Mouse (Mus musculus): ENCODE measurements at regions not wholly inside any gene's neighbourhood (a gene's known extent, or its start where the extent isn't known, plus 50 kb on each side); places are given as distances from the start of the nearest gene placed in this dataset.

DNA sequence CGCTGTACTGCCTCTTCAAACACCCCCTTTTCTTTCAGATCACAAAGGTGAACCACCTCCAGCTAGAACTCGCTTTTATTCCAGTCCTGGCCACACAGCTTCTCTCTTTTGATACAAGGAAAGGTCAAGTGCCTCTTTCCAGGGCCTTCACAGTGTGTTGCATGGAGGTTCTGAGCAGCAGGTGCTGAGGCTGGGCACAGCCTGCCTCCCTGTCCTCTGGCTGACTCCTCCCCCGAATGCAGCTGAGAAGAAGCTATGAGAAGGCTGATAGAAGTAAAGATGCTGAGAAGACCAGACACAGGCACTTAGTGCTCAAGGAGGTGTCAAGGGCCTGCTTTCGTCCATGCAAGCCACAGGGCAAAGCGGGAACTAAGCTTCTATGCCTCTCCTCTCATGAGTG is 248.2 kb downstream of the Pdcd6ip start:
- 63% methylated on average over 5 of the region's 5 CpGs for WGBS (ENCODE audit: missing documents)
- no peak overlapping the region for H3K4me3 ChIP-seq (ENCODE audit: inconsistent target)
- H3K79me2 ChIP-seq (ENCODE audit: inconsistent target), result no peaks in the 10 kb centered on the region
- H3K36me3 ChIP-seq (ENCODE audit: inconsistent target), result no peaks in the 10 kb centered on the region
- H3K27ac ChIP-seq, result no peak overlapping the region

DNA sequence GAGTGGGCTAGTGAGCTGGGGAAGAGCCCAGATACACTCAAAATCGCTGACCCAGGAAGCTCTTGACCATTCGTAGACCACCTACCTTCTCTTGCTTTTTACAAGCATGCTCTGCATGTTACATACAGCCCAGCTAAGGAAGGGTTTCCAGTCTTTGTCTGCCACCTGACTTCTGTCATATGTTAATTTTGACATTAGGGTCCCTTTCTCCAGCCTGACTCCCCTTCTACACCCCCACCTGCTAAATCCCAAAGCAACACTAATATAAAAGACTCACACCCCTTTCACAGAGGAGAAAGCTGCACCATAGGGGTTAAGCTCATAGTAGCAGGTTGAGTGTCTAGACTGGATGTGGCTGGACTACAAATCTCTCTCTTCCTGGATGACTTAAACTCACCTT is 248.8 kb downstream of the Pdcd6ip start:
- H3K27ac ChIP-seq, result no peak overlapping the region
- 56% methylated on average over 2 of the region's 2 CpGs for WGBS (ENCODE audit: missing documents)
- no peaks in the 10 kb centered on the region for H3K79me2 ChIP-seq (ENCODE audit: inconsistent target)

DNA sequence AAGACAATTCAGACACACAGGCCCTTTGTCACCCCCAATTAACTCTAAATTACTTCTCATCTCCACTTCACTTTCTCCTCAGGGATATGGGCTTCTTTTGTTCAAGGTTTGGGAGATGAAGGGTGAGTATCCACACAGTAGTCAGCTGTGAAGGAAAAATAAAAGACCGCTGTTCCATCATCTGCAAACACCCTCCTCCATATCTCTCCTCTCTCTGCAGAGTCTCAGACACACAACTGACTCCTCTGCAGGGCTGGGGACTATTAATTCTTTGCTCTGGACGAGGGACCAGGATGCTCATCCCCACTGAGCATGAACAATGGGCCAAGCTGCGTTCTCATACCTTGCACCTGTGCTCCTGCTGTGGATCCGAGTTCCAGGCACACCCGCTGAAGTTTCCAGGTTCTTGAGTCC is 249.3 kb downstream of the Pdcd6ip start:
- no peak overlapping the region for H3K27ac ChIP-seq
- no peak overlapping the region for H3K4me3 ChIP-seq (ENCODE audit: inconsistent target)
- 38% methylated on average over 5 of the region's 5 CpGs for WGBS (ENCODE audit: missing documents)

More for the DNA sequence above, 248.8 kb downstream of the Pdcd6ip start:
- no peaks in the 10 kb centered on the region for H3K36me3 ChIP-seq (ENCODE audit: inconsistent target)
- no peak overlapping the region for H3K4me3 ChIP-seq (ENCODE audit: inconsistent target)

DNA sequence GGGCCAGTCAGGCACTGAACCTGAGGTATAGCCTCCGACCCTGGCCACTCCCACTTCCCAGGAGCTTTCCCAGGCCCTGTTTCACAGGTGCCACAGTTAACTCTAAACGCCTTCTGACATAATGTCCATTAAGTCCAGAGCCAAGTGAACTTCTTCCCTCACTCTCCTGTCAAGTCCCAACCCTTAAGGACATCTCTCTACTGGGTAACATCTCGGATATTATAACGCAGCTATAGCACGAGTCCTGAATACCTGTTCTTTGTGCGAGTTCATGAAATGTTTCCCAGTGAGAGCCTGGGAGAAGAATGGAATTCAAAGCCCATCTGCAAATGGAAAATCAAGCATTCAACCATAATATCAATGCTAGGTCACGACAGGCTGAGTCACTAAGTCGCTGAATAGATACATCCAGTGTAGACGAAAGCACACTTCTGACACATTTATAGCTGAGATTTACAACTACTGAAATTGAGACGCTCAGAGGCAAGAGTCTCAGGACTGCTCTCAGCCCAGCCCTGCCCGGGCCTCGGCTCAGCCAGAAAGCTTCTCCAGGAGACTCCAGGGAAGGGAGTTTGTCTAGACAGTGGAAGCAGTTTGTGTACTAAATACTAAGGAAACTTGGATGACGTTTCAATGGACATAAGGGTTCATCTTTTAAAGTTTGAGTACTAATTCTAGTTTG is 250.7 kb downstream of the Pdcd6ip start:
- WGBS (ENCODE audit: missing documents), result 86% methylated on average over 13 of the region's 13 CpGs
- no peaks in the 10 kb centered on the region for H3K36me3 ChIP-seq (ENCODE audit: inconsistent target)
- H3K79me2 ChIP-seq (ENCODE audit: inconsistent target), result no peaks in the 10 kb centered on the region
- H3K27ac ChIP-seq, result no peak overlapping the region
- H3K4me3 ChIP-seq (ENCODE audit: inconsistent target), result no peak overlapping the region

More for the DNA sequence above, 249.3 kb downstream of the Pdcd6ip start:
- H3K36me3 ChIP-seq (ENCODE audit: inconsistent target), result no peaks in the 10 kb centered on the region
- no peaks in the 10 kb centered on the region for H3K79me2 ChIP-seq (ENCODE audit: inconsistent target)

DNA sequence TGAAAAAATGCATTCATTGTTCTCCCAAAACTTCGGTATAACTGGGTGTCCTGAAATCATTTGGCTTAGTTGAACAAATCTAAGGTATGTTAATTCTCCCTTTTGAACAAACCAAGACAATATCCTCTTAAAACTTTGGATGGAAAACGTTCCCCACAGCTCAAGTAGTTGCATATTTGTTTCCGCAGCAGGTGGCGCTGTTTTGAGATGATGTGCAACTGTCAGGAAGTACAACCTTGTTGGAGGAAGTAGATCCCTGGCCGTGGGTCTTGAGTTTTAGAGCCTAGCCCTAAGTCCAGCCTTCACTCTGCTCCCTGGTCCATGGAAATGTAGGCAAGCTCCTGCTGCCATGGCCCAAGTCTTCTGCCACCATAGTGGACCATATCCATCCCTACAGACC is 252.5 kb downstream of the Pdcd6ip start:
- Histone ChIP-seq H3K36me3 (ENCODE audit: inconsistent target) (no peaks in the 10 kb centered on the region), H3K4me3 (ENCODE audit: inconsistent target) (no peak overlapping the region), H3K27ac (no peak overlapping the region), H3K79me2 (ENCODE audit: inconsistent target) (no peaks in the 10 kb centered on the region)
- 92% methylated on average over 5 of the region's 5 CpGs for WGBS (ENCODE audit: missing documents)

DNA sequence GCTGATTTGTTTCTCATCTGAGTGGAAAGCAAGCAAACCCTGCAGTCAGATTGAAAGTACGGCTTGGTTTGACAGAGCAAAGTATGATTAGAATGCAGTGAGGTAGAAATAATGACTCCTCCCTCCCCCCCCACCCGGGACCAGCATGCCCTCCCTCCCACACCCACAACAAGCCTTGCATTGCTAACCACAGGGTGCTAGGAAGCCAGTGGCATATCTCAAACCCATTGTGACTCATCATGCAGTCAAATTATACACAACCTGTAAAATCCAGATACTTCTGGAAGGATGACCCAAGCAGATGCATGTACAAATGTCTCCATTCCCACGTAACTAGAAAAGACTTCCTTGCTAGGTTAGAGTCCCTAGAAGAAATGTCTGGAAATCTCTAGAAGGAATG is 254.8 kb downstream of the Pdcd6ip start:
- no peaks in the 10 kb centered on the region for H3K36me3 ChIP-seq (ENCODE audit: inconsistent target)
- WGBS (ENCODE audit: missing documents), result 77% methylated on average over 3 of the region's 3 CpGs
- no peak overlapping the region for H3K27ac ChIP-seq
- no peaks in the 10 kb centered on the region for H3K79me2 ChIP-seq (ENCODE audit: inconsistent target)
- no peak overlapping the region for H3K4me3 ChIP-seq (ENCODE audit: inconsistent target)

DNA sequence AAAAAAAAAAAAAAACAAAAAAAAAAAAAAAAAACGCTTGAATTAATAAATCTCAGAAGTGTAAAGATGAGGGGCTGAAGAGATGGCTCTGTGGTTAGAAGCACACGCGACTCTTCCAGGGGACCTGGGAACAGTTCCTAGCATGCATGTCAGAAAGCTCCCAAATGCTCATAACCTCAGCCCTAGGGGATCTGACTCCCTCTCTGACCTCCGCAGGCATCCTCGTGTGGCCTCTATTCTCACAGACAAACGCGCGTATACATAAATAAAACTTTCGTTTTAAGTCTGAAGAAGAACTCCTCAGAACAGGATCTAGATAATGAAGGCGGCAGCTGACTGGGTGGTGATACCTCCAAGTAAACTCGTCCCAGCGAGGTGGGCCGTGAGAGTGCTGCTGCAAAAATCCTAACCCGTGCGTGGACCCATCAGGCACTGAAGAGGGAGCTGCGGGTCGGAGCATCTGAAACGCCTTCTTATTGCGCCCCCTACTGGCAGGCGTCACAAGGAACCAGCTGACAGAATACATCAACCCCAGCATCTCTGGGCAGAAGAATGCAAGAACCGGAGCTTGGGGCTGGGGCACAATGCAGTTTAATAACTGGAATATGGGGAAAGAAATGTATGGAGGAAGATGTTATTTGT is 266.2 kb downstream of the Pdcd6ip start:
- WGBS (ENCODE audit: missing documents), result 11% methylated on average over 20 of the region's 21 CpGs

DNA sequence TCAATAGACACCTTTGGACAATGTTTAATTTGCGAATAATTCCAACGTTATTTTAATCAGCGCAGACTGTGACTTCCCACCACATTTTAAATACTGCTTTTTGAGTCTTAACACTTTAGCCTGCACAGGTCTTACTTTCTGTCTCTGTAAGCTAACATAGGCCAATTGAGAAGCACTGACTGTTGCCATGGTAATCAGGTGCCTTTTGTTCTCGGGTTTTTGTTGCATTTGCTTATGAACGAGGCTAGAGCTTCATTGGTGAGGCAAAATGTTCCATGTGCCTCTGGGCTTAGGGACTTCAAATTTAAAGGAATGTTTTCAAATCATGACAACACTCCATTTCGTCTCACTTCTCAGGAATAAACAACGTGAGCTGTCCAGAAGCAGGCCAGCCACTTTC is 269.7 kb downstream of the Pdcd6ip start:
- no peaks in the 10 kb centered on the region for H3K79me2 ChIP-seq (ENCODE audit: inconsistent target)
- WGBS (ENCODE audit: missing documents), result 75% methylated on average over 7 of the region's 7 CpGs
- H3K4me3 ChIP-seq (ENCODE audit: inconsistent target), result no peak overlapping the region
- no peak overlapping the region for H3K27ac ChIP-seq
- H3K36me3 ChIP-seq (ENCODE audit: inconsistent target), result no peaks in the 10 kb centered on the region

More for the DNA sequence above, 266.2 kb downstream of the Pdcd6ip start:
- Histone ChIP-seq H3K27ac (no peak overlapping the region), H3K4me3 (ENCODE audit: inconsistent target) (peak overlapping the region; percentile 10; the same call in 1 of the 2 replicates), H3K79me2 (ENCODE audit: inconsistent target) (no peaks in the 10 kb centered on the region), H3K36me3 (ENCODE audit: inconsistent target) (no peaks in the 10 kb centered on the region)

DNA sequence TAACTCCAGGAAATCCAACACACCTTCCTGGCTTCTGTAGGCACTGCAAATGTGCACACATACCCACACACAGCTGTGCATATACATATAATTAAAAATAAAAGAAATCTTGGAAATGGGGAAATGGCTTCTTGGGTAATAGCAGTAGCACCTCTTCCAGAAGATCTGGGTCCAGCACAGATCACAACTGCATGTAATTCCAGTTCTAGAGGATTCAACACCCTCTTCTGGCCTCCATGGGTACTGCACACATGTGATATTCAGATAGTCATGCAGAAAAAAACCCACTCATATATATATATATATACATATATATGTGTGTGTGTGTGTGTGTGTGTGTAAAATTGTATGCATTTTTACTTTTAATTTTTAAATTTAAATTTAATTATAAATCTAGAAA is 272.1 kb downstream of the Pdcd6ip start:
- no peaks in the 10 kb centered on the region for H3K36me3 ChIP-seq (ENCODE audit: inconsistent target)
- H3K27ac ChIP-seq, result no peak overlapping the region
- no peaks in the 10 kb centered on the region for H3K79me2 ChIP-seq (ENCODE audit: inconsistent target)
- H3K4me3 ChIP-seq (ENCODE audit: inconsistent target), result no peak overlapping the region

DNA sequence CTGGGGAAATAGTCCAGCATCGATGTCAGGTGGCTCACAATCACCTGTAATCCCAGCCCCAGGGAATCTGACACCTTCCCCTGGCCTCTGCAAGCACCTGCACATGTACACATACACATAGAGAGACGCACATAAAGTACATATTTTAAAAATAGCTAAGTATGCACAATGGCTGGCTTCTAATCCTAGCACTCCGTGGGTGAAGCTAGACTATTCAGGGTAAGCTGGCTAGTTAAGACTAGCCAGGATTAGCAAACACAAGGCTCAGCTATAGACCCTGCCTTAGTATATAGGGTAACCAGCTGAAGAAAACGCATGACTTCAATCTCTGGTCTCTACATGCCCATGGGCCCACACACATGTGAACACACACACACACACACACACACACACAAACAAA is 274.6 kb downstream of the Pdcd6ip start:
- no peak overlapping the region for H3K27ac ChIP-seq
- WGBS (ENCODE audit: missing documents), result 75% methylated on average over 4 of the region's 4 CpGs
- no peaks in the 10 kb centered on the region for H3K79me2 ChIP-seq (ENCODE audit: inconsistent target)
- no peak overlapping the region for H3K4me3 ChIP-seq (ENCODE audit: inconsistent target)
- no peaks in the 10 kb centered on the region for H3K36me3 ChIP-seq (ENCODE audit: inconsistent target)

DNA sequence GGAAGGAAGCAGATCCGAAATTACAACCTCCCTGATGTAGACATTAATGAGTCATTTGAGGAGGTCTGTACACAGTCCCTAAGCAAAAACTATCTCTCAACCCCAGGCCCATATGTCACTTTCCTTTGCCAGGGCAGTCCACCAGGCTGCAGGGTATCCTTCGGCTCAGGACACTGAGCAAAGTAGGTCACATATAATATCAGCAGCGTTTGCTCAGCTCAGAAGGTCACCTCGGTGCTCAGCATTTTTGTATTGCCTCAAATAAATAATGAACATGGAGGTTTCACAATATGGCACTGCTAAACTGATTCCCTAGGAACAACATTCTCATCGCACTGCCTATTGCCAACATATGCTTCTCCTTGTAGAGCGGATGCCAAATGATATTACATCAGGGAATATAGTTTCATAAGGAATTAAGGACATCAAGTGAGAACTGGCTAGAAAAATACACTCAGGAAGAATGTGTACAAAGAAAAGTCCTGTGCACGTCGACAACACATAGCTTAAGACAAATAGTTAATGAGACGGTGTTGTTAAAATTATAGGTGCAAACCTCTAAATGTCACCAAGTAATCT is 275.4 kb downstream of the Pdcd6ip start:
- Histone ChIP-seq H3K27ac (no peak overlapping the region), H3K4me3 (ENCODE audit: inconsistent target) (no peak overlapping the region)
- 88% methylated on average over 9 of the region's 9 CpGs for WGBS (ENCODE audit: missing documents)

DNA sequence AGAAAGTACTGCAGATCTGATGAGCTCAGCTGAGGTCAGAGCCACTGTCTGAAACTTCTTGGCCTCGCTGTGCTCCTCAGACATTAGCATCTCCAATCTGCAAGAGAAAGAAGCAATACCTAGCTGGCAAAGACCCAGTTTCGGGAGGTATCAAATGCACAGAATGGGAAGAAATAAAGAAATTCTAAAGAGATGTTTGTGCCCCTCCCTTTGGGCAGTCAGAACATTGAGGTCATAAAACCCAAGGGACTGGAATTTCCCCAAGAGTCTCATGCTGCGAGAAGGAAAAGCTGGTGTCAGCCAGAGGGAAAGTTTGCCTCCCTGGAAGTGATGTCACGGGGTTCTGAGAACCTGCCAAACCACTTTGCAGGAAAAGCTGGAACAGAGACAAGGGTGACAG is 277.6 kb downstream of the Pdcd6ip start:
- no peaks in the 10 kb centered on the region for H3K36me3 ChIP-seq (ENCODE audit: inconsistent target)
- H3K27ac ChIP-seq, result no peak overlapping the region
- no peaks in the 10 kb centered on the region for H3K79me2 ChIP-seq (ENCODE audit: inconsistent target)
- 81% methylated on average over 4 of the region's 4 CpGs for WGBS (ENCODE audit: missing documents)
- H3K4me3 ChIP-seq (ENCODE audit: inconsistent target), result no peak overlapping the region

More for the DNA sequence above, 275.4 kb downstream of the Pdcd6ip start:
- H3K36me3 ChIP-seq (ENCODE audit: inconsistent target), result no peaks in the 10 kb centered on the region
- H3K79me2 ChIP-seq (ENCODE audit: inconsistent target), result no peaks in the 10 kb centered on the region

DNA sequence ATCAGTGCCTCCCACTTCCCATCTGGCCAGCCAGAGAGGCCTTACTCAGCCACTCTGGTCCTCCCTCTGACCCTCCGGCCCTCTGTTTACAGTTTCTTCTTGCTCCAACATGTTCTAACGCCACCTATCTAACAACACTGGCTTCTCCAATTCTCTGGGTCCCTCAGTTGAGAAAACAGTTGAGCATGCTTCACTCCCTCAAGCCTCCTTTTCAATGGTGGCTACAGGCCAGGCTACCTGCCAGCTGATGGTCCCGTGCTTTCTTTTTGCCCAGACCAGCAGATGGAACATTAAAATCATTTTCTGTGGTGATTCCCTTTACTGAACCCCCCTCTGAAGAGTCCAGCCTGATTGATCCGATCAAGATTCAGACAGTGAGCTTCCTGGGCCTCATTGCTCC is 280.8 kb downstream of the Pdcd6ip start:
- WGBS (ENCODE audit: missing documents), result 84% methylated on average over 3 of the region's 4 CpGs
- H3K36me3 ChIP-seq (ENCODE audit: inconsistent target), result no peaks in the 10 kb centered on the region
- H3K27ac ChIP-seq, result no peak overlapping the region
- no peaks in the 10 kb centered on the region for H3K79me2 ChIP-seq (ENCODE audit: inconsistent target)
- no peak overlapping the region for H3K4me3 ChIP-seq (ENCODE audit: inconsistent target)

DNA sequence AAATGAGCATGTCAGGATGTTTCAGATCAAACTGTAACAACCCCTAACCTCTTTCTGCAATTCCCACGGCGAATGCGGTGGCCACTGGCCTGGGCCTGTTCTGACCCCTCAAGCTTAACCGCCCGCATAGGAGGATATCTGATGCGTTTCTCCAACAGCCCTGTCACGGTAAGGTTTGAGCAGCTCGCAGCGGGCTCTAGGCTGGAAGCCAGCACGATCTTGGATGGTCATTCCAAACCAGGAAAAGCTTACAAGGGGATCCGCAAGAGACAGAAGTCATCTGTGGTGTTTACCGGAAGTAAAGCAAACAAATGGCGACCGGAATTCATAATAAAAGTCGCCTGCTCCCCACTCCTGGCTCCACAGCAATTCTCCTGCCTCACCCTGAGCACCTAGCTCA is 281.7 kb downstream of the Pdcd6ip start:
- H3K79me2 ChIP-seq (ENCODE audit: inconsistent target), result no peaks in the 10 kb centered on the region
- no peaks in the 10 kb centered on the region for H3K36me3 ChIP-seq (ENCODE audit: inconsistent target)
- 89% methylated on average over 15 of the region's 15 CpGs for WGBS (ENCODE audit: missing documents)
- H3K4me3 ChIP-seq (ENCODE audit: inconsistent target), result no peak overlapping the region
- H3K27ac ChIP-seq, result no peak overlapping the region

DNA sequence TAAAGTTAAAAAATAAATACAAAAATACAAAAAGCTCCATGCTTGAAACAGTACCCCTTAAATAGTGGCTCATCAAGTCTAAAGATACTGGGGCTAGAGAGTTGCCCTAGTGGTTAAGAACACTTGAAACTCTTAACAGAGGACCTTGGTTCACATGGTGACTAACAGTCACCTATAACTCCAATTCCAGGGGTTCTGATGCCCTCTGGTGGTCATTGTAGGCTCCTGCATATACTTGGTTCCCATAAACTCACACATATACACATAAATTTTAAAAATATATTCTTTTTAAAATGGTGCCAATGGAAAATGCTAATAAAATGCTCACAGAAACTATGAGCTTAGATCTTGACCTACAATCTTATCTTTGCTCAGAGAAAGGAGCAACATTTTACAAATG is 286.4 kb downstream of the Pdcd6ip start:
- H3K27ac ChIP-seq, result no peak overlapping the region
- no peaks in the 10 kb centered on the region for H3K36me3 ChIP-seq (ENCODE audit: inconsistent target)
- no peak overlapping the region for H3K4me3 ChIP-seq (ENCODE audit: inconsistent target)
- no peaks in the 10 kb centered on the region for H3K79me2 ChIP-seq (ENCODE audit: inconsistent target)

All from macrophage (primary cell).